Comparison of ENCODE assay signal across 29 mouse cellular contexts in the genomic region with DNA sequence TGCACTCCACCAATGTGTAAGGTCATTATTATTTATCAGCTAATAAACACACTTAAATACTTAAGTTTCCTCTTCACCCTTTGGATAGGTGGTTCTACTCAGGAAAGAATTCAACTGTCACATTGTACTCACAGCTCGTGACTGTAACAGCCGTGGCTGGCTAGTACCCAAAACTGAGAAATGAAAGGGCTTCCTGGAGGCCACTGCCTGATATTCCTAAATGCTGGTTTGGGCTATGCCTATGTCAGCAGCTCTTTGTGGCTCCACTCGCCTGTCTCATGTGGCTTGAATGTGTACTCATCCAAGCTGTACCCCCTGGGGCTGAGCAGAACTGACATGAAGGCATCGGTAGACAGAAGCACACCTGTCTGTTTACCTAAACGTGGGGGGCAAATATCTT. TPM values are rescaled to one million over a fixed set of nuclear protein-coding genes. Genes with fewer than 3 reads are reported as not detected.
DNase-seq lines count a peak whose midpoint lies in the region; ATAC-seq and TF ChIP-seq lines count a peak whose summit lies in the region.
"Had no signal": no experiment of that assay in that cellular context is flagged by ENCODE, and none has a peak within 500 bp of the region (broad histone marks: within the 10 kb centered on the region; RNA-seq: fewer than 3 reads in every experiment).

No protein-coding gene starts in this region.

- WGBS in intestine, embryonic 15.5 days: 58% methylated on average over 5 of the region's 5 CpGs
- 62% methylated on average over 5 of the region's 5 CpGs for WGBS in intestine, postnatal 0 days
- WGBS in lung, embryonic 16.5 days: 35% methylated on average over 5 of the region's 5 CpGs
- 57% methylated on average over 5 of the region's 5 CpGs for WGBS in stomach, embryonic 15.5 days

- H3K4me2 ChIP-seq in intestine, embryonic 15.5 days (replicated peaks): no peak overlapping the region
- no peak overlapping the region for H3K4me2 ChIP-seq in intestine, postnatal 0 days (replicated peaks; ENCODE audit: low read depth)
- no peak overlapping the region; the same call in 1 of the 2 replicates for H3K4me2 ChIP-seq in lung, embryonic 16.5 days (ENCODE audit: low read depth, low read length)
- no peak overlapping the region for H3K4me2 ChIP-seq in stomach, embryonic 15.5 days
- H3K4me2 ChIP-seq: embryonic facial prominence, embryonic 15.5 days; hindbrain, embryonic 15.5 days had no signal

- H3K9me3 ChIP-seq in intestine, embryonic 15.5 days: no peaks in the 10 kb centered on the region
- H3K9me3 ChIP-seq in intestine, postnatal 0 days (ENCODE audit: control insufficient read depth): no peaks in the 10 kb centered on the region
- H3K9me3 ChIP-seq in lung, embryonic 16.5 days (ENCODE audit: control insufficient read depth, low read length): no peaks in the 10 kb centered on the region
- no peaks in the 10 kb centered on the region for H3K9me3 ChIP-seq in stomach, embryonic 15.5 days
- H3K9me3 ChIP-seq: embryonic facial prominence, embryonic 15.5 days; forebrain, embryonic 10.5 days; G1E; hindbrain, embryonic 15.5 days had no signal

- H3K27ac ChIP-seq in intestine, embryonic 15.5 days: peak overlapping the region; percentile 49; the same call in 1 of the 2 replicates
- H3K27ac ChIP-seq in intestine, postnatal 0 days (ENCODE audit: low read depth, low read length): no peak overlapping the region
- peak overlapping the region; percentile 56 for H3K27ac ChIP-seq in lung, embryonic 16.5 days (ENCODE audit: low read length)
- H3K27ac ChIP-seq in stomach, embryonic 15.5 days: peak overlapping the region; percentile 66; the same call in 1 of the 2 replicates
- H3K27ac ChIP-seq: embryonic facial prominence, embryonic 15.5 days; forebrain, embryonic 10.5 days; heart, adult 2 months; hindbrain, embryonic 15.5 days had no signal

- 0 out of 2 replicates have a peak, but pooled peaks cover 6% of the 10 kb centered on the region for H3K4me1 ChIP-seq in intestine, embryonic 15.5 days (replicated peaks)
- H3K4me1 ChIP-seq in intestine, postnatal 0 days (replicated peaks; ENCODE audit: control insufficient read depth, insufficient read depth, low read length): 0 out of 2 replicates have a peak, but pooled peaks cover 11% of the 10 kb centered on the region
- H3K4me1 ChIP-seq in lung, embryonic 16.5 days (replicated peaks; ENCODE audit: control insufficient read depth, insufficient read depth, low read length): peaks cover 15% of the 10 kb centered on the region
- no peaks in the 10 kb centered on the region for H3K4me1 ChIP-seq in stomach, embryonic 15.5 days
- H3K4me1 ChIP-seq: embryonic facial prominence, embryonic 15.5 days; forebrain, embryonic 10.5 days; hindbrain, embryonic 15.5 days had no signal

- no peak for TF ChIP-seq CTCF in intestine, postnatal 0 days (IDR thresholded peaks at IDR 0.05; ENCODE audit: low read depth)

- H3K36me3 ChIP-seq in intestine, embryonic 15.5 days: no peaks in the 10 kb centered on the region
- H3K36me3 ChIP-seq in intestine, postnatal 0 days (ENCODE audit: control insufficient read depth, insufficient read depth): peaks cover 19% of the 10 kb centered on the region
- H3K36me3 ChIP-seq in lung, embryonic 16.5 days (ENCODE audit: control insufficient read depth, insufficient read depth, low read length): 0 out of 2 replicates have a peak, but pooled peaks cover 2% of the 10 kb centered on the region
- H3K36me3 ChIP-seq in stomach, embryonic 15.5 days: no peaks in the 10 kb centered on the region

- no peaks in the 10 kb centered on the region for H3K27me3 ChIP-seq in intestine, embryonic 15.5 days (replicated peaks)
- H3K27me3 ChIP-seq in intestine, postnatal 0 days (replicated peaks; ENCODE audit: control insufficient read depth, insufficient read depth, low read length): no peaks in the 10 kb centered on the region
- no peaks in the 10 kb centered on the region for H3K27me3 ChIP-seq in lung, embryonic 16.5 days (ENCODE audit: control insufficient read depth, insufficient read depth, low read depth, low read length)
- H3K27me3 ChIP-seq in stomach, embryonic 15.5 days (replicated peaks): no peaks in the 10 kb centered on the region
- H3K27me3 ChIP-seq: embryonic facial prominence, embryonic 15.5 days; hindbrain, embryonic 15.5 days had no signal

- no peak overlapping the region for H3K4me3 ChIP-seq in intestine, embryonic 15.5 days (replicated peaks)
- H3K4me3 ChIP-seq in intestine, postnatal 0 days (ENCODE audit: low read depth, low read length): no peak overlapping the region
- H3K4me3 ChIP-seq in lung, embryonic 16.5 days (ENCODE audit: low read length): no peak overlapping the region
- H3K4me3 ChIP-seq in stomach, embryonic 15.5 days (replicated peaks): no peak overlapping the region
- H3K4me3 ChIP-seq: embryonic facial prominence, embryonic 15.5 days; erythroblast, embryonic 14.5 days; forebrain, embryonic 10.5 days; heart, adult 2 months; hindbrain, embryonic 15.5 days had no signal

- H3K9ac ChIP-seq in intestine, embryonic 15.5 days: no peak overlapping the region
- H3K9ac ChIP-seq in intestine, postnatal 0 days (ENCODE audit: low read depth, low read length): no peak overlapping the region
- H3K9ac ChIP-seq in lung, embryonic 16.5 days (ENCODE audit: low read length): no peak overlapping the region
- no peak overlapping the region for H3K9ac ChIP-seq in stomach, embryonic 15.5 days
- H3K9ac ChIP-seq: embryonic facial prominence, embryonic 15.5 days; hindbrain, embryonic 15.5 days had no signal

- DNase-seq in heart, adult 11 months: peak; percentile 79
- no peak for DNase-seq in heart, adult 8-10 months (ENCODE audit: low spot score)
- no peak for DNase-seq in lung, postnatal 14 days
- no peak for DNase-seq in cerebellum, postnatal 10 days
- DNase-seq: adrenal gland, adult 8-10 months; adrenal gland, postnatal 36 days; B cell, adult 2 months; cerebellum, adult 2 months; cerebellum, postnatal 14 days; embryo, embryonic 11 days; gastrocnemius, postnatal 36 days; heart, adult 2 months; heart, postnatal 36 days had no signal

- no peak for ATAC-seq in intestine, embryonic 15.5 days
- ATAC-seq in intestine, postnatal 0 days: no peak
- peak; percentile 59; the same call in 1 of the 2 replicates for ATAC-seq in lung, embryonic 16.5 days (ENCODE audit: low read depth)
- ATAC-seq in stomach, embryonic 15.5 days (ENCODE audit: insufficient read depth, low FRiP score, low read depth): no peak
- ATAC-seq: CD4-positive, CD25-positive, alpha-beta regulatory T cell, adult 4 months; forebrain, embryonic 14.5 days had no signal

RNA-seq across cellular contexts. Expression of a gene that starts 22.1 kb away (rescaled TPM):
- 1 to 10 TPM; 2.9 to 5.8 (median 3.2) TPM for total RNA-seq in heart, adult 8-10 months (2022)
- polyA plus RNA-seq in intestine, embryonic 15.5 days (2015; fragmentation: Nextera tagmentation; extraction: Ambion mirVana): 4.6 and 4.9 TPM in 2 replicates
- polyA plus RNA-seq in intestine, postnatal 0 days (2015; fragmentation: Nextera tagmentation; extraction: Ambion mirVana): 21.1 and 21.3 TPM in 2 replicates
- 5.7 and 7.2 TPM in 2 replicates for polyA plus RNA-seq in lung, embryonic 16.5 days (2015; fragmentation: Nextera tagmentation; extraction: Ambion mirVana)
- polyA plus RNA-seq in stomach, embryonic 15.5 days (2015; fragmentation: Nextera tagmentation; extraction: Ambion mirVana): 7.1 and 7.8 TPM in 2 replicates

RNA-seq across cellular contexts. Expression of a gene that starts 52.5 kb away (rescaled TPM):
- 1 to 10 TPM; 1.4 to 3.1 (median 2.1) TPM for total RNA-seq in heart, adult 8-10 months (2022)
- polyA plus RNA-seq in intestine, embryonic 15.5 days (2015; fragmentation: Nextera tagmentation; extraction: Ambion mirVana): 16.2 and 20.0 TPM in 2 replicates
- polyA plus RNA-seq in intestine, postnatal 0 days (2015; fragmentation: Nextera tagmentation; extraction: Ambion mirVana): 6.6 and 6.7 TPM in 2 replicates
- polyA plus RNA-seq in lung, embryonic 16.5 days (2015; fragmentation: Nextera tagmentation; extraction: Ambion mirVana): 23.4 and 27.4 TPM in 2 replicates
- polyA plus RNA-seq in stomach, embryonic 15.5 days (2015; fragmentation: Nextera tagmentation; extraction: Ambion mirVana): 20.1 and 22.1 TPM in 2 replicates

RNA-seq across cellular contexts. Expression of a gene that starts 56.9 kb away (rescaled TPM):
- not detected for total RNA-seq in heart, adult 8-10 months (2022)
- not detected in 2 replicates for polyA plus RNA-seq in intestine, embryonic 15.5 days (2015; fragmentation: Nextera tagmentation; extraction: Ambion mirVana)
- not detected in 2 replicates for polyA plus RNA-seq in intestine, postnatal 0 days (2015; fragmentation: Nextera tagmentation; extraction: Ambion mirVana)
- polyA plus RNA-seq in lung, embryonic 16.5 days (2015; fragmentation: Nextera tagmentation; extraction: Ambion mirVana): not detected in 2 replicates
- not detected in 2 replicates for polyA plus RNA-seq in stomach, embryonic 15.5 days (2015; fragmentation: Nextera tagmentation; extraction: Ambion mirVana)
- total RNA-seq: adrenal gland, adult 8-10 months; adrenal gland, postnatal 36 days; common myeloid progenitor, adult 5-6 weeks; G1E; gastrocnemius, adult 8-10 months; gastrocnemius, postnatal 36 days; heart, adult 2 months; heart, postnatal 36 days had no signal
- polyA plus RNA-seq: CD4-positive, CD25-positive, alpha-beta regulatory T cell, adult 4 months; cerebellum, adult 2 months; embryonic facial prominence, embryonic 11.5 days; embryonic facial prominence, embryonic 15.5 days; erythroblast, embryonic 14.5 days; forebrain, embryonic 10.5 days; forebrain, embryonic 14.5 days; G1E; heart, adult 2 months; heart, embryonic 14.5 days; hindbrain, embryonic 11.5 days; hindbrain, embryonic 15.5 days had no signal
